Mouse (Mus musculus): Measurements from ENCODE around the gene Gm13090. TPM values are rescaled to one million over a fixed set of nuclear protein-coding genes. Genes with fewer than 3 reads are reported as not detected.
A peak's percentile ranks its signal among the peaks of the same experiment; 100 is the strongest.

Gm13090 gene
- polyA plus RNA-seq, 1 experiment from 2014 or later, result not detected

DNA sequence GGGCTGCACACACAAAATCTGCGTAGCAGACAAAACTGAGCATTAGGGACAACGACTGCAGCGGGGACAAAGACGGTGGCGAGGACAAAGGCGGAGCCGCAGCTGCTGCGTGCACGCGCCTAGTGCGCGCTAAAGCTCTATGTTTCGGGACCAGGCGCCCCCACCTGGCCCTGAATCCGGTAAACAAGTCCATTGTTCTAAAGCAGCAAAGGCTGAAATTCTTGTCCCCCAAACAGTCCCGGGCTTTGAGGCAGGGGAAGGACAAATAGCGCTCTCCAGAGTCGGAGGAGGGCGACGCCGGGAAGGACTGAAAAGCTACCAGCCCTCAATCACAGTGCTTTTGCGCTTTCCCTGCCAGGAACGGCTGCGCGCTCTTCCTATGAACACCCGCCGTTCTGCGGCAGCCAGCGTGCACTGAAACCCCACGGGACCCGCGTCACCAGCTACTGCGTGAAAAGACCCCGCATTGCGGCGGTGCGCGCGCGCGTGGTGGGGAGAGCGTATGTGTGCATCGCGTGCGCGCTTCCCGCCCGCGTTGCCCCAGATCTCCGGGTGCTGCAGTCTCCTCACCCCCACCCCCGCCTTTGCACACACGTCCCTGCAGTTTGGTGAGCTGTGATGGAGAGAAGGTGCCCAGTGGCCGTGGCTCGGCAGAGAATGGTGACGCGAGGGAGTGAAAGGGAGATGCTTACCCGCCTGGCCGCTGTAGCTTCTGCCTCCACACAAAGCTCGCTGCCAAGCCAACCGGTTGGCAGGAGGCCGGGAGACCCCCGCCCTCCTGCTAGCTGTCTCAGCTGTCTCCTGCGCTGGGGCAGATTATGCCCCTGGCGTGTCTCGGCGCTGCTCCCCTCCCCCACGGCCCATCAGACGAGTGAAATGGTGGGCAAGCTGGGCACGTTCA, 39.5 kb downstream of the Gm13090 start:
- peak overlapping the region; percentile 99 for H3K27ac ChIP-seq
- ATAC-seq (ENCODE audit: low FRiP score), result peak; percentile 74
- peak overlapping the region; percentile 89 for H3K9ac ChIP-seq
- peaks cover 44% of the 10 kb centered on the region for H3K4me1 ChIP-seq
- peak overlapping the region; percentile 50 for H3K4me3 ChIP-seq
- H3K36me3 ChIP-seq, result peaks cover 8% of the 10 kb centered on the region; the same call in 1 of the 2 replicates
- peak overlapping the region; percentile 63 for H3K4me2 ChIP-seq (replicated peaks)
- no peaks in the 10 kb centered on the region for H3K9me3 ChIP-seq (replicated peaks)
- H3K27me3 ChIP-seq, result peaks cover 7% of the 10 kb centered on the region; the same call in 1 of the 2 replicates
- WGBS, result under 1% methylated on average over 69 of the region's 69 CpGs

DNA sequence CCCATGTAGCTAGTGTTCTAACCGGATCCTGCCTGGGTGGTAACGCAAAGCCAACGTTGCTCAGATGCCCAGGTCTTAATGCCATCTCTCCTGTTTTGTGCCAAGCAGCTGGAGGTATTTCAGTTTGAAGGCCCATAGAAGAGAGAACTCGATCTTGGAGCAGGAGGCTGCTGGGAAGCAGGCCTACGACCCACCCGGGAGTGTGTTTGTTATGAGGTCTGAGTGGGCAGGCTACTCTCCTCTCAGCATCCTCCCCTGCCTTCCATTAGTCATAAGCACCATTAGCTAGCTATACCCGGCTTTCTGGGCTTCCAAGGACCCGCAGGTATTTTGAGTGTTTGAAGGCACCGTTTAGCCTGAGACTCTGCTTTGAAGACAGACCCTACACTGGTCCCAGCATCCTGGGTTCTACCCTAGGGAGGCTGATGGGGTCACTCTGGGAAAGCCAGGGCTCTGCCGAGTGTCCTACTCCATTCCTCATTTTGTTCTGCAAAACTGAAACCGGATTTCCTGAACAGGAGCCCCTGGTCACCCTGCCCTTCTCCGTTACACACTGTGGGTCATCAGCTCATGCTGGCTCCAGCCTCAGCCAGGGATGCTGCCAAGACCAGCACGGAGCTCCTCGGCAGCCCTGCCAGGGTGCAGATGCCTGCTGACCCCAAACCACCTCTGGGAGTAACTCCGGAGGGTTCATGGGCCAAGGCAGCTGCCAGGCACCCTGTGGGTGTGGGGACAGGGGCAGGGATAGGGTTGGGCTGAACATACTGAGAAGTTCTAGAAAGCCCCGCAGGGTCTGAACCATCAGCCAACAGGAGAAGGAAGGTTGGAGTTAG, 40.6 kb downstream of the Gm13090 start:
- peaks cover 8% of the 10 kb centered on the region; the same call in 1 of the 2 replicates for H3K27me3 ChIP-seq
- ATAC-seq (ENCODE audit: low FRiP score), result no peak
- peak overlapping the region; percentile 63 for H3K4me2 ChIP-seq (replicated peaks)
- H3K27ac ChIP-seq, result peak overlapping the region; percentile 99
- WGBS, result 68% methylated on average over 16 of the region's 16 CpGs
- H3K9ac ChIP-seq, result peak overlapping the region; percentile 89
- peaks cover 44% of the 10 kb centered on the region for H3K4me1 ChIP-seq
- H3K9me3 ChIP-seq (replicated peaks), result no peaks in the 10 kb centered on the region
- H3K4me3 ChIP-seq, result peak overlapping the region; percentile 50
- peaks cover 6% of the 10 kb centered on the region; the same call in 1 of the 2 replicates for H3K36me3 ChIP-seq

DNA sequence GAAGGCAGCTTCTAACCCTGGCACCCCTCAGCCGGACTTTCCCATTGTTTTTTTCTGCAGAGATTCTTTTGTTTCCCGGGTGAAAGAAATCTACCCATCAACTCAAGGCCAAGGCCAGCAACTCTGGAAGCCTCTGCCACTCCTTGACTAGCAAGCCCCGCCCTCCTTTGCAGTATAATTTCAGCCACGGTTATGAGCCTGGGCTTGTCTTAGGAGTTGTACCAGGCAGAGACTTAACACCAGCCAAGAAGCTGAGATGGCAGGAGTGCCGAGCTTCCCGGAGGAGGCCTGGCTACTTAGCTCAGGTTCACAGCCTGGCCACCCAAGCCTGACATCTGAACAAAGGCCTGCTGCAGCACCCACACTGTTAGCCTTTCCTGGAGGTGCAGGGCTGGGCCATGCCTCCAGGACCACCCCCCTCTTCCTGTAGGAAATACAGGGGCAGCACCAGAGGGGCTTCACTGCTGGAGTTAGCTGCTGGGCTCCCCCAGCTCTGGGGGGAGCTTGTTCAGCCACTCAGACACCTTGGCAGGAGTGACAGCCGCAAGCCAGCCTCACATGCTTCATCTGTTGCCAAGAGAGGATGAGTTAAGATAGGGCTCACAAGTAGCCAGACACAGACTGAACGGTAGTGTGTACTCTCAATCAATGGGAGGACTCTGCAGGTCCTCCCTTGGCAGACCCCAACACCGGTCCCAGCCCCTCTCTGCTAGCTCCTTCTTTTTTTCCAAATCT, 41.6 kb downstream of the Gm13090 start:
- Histone ChIP-seq H3K9me3 (replicated peaks) (no peaks in the 10 kb centered on the region), H3K36me3 (no peaks in the 10 kb centered on the region), H3K27ac (peak overlapping the region; percentile 99; the same call in 1 of the 2 replicates), H3K4me1 (peaks cover 44% of the 10 kb centered on the region), H3K4me3 (no peak overlapping the region), H3K4me2 (replicated peaks) (no peak overlapping the region), H3K27me3 (peaks cover 11% of the 10 kb centered on the region; the same call in 1 of the 2 replicates), H3K9ac (no peak overlapping the region)
- WGBS, result 59% methylated on average over 9 of the region's 9 CpGs
- ATAC-seq (ENCODE audit: low FRiP score), result no peak

DNA sequence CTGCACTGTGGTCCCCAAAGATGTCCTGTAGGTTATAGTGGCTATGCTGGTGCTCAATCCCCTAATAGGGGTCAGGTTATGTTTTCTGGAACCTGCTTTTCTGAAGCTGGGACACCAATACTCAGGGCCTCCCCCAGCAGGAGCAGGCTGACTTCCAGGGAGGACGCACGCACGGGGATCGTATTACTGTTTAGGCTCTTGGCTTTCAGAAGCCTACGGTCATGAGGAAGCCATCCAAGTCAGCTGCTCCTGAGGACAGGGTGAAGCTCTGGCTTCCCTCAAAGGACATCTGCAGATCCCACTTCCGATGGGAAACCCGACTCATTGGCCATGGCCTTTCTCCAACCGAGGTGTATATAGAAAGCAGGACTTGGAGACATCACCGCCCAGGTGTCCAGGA, 43.1 kb downstream of the Gm13090 start:
- no peak overlapping the region for H3K27ac ChIP-seq
- peaks cover 18% of the 10 kb centered on the region for H3K27me3 ChIP-seq
- no peaks in the 10 kb centered on the region for H3K36me3 ChIP-seq
- H3K4me3 ChIP-seq, result no peak overlapping the region
- no peak overlapping the region for H3K4me2 ChIP-seq (replicated peaks)
- no peak overlapping the region for H3K9ac ChIP-seq
- peaks cover 29% of the 10 kb centered on the region for H3K4me1 ChIP-seq
- no peak for ATAC-seq (ENCODE audit: low FRiP score)
- H3K9me3 ChIP-seq (replicated peaks), result no peaks in the 10 kb centered on the region
- WGBS, result 71% methylated on average over 9 of the region's 9 CpGs

DNA sequence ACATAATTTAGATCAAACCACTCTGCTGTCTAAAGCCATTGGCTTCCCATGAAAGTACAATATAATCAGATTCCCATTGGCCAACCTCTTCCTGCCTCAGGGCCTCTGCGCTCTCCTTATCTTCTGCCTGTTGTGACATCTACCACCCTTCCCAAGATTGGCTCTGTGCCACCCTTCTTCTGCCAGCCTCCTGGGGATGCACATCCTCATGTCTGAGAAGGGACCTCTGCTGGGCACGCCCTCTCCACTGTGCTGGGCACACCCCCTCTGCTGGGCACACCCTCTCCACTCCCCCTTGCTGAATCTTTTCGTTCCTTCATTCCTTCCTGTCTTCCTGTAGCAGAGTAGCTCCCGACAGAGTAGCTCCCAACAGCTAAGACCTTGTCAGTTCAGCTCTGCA, 44.4 kb downstream of the Gm13090 start:
- ATAC-seq (ENCODE audit: low FRiP score), result no peak
- Histone ChIP-seq H3K4me1 (peaks cover 35% of the 10 kb centered on the region), H3K4me3 (no peak overlapping the region), H3K27ac (no peak overlapping the region), H3K9me3 (replicated peaks) (no peaks in the 10 kb centered on the region), H3K9ac (no peak overlapping the region), H3K27me3 (peaks cover 18% of the 10 kb centered on the region), H3K4me2 (replicated peaks) (no peak overlapping the region), H3K36me3 (no peaks in the 10 kb centered on the region)
- WGBS, result 72% methylated on average over 4 of the region's 4 CpGs

DNA sequence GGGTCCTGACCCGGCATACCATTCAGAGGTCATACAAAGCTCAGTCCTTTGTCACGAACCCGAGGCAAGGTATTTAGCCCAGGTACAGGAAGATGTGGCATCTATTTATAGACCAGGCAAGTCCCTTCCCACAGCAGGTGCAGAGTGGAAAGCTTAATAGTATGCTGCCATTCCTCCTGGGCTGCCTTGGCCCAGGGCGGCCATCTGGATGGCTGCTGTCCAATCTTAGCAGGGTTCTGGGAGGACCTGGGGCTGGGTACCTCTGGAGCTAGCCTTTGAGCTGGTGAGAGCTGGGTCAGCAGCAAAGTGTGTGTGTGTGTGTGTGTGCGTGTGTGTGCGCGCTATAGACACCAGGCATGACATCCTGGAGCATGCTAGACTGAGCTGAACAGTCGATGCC, 46.1 kb downstream of the Gm13090 start:
- H3K9ac ChIP-seq, result no peak overlapping the region
- H3K4me2 ChIP-seq (replicated peaks), result no peak overlapping the region
- H3K27me3 ChIP-seq, result peaks cover 18% of the 10 kb centered on the region
- peaks cover 39% of the 10 kb centered on the region for H3K4me1 ChIP-seq
- H3K36me3 ChIP-seq, result no peaks in the 10 kb centered on the region
- no peak overlapping the region for H3K27ac ChIP-seq
- 87% methylated on average over 8 of the region's 8 CpGs for WGBS
- no peaks in the 10 kb centered on the region for H3K9me3 ChIP-seq (replicated peaks)
- no peak for ATAC-seq (ENCODE audit: low FRiP score)
- no peak overlapping the region for H3K4me3 ChIP-seq

DNA sequence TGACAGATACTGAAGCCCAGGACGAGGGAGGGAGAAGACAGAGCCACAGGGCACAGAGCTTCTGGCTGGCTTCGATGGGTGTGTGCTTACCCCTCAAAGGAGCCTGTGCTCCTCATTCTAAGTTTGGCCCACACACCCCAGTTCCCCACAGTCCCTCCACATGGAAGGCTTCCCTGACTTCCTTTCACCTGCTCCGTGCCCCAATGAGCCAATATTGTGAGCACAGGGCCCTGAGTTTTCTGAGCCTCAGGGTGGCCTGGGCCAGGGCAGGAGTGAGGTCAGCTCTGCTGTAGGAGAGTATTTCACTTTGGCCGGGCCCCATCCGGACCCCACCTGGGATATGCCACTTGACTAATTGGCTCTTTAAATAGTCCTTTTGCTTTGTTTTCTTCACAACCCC, 48.3 kb downstream of the Gm13090 start:
- 44% methylated on average over 5 of the region's 5 CpGs for WGBS
- peak overlapping the region; percentile 52 for H3K4me2 ChIP-seq (replicated peaks)
- ATAC-seq (ENCODE audit: low FRiP score), result no peak
- no peaks in the 10 kb centered on the region for H3K9me3 ChIP-seq (replicated peaks)
- H3K36me3 ChIP-seq, result no peaks in the 10 kb centered on the region
- peak overlapping the region; percentile 18; the same call in 1 of the 2 replicates for H3K9ac ChIP-seq
- no peak overlapping the region for H3K4me3 ChIP-seq
- peaks cover 40% of the 10 kb centered on the region for H3K4me1 ChIP-seq
- H3K27me3 ChIP-seq, result peaks cover 24% of the 10 kb centered on the region
- peak overlapping the region; percentile 97 for H3K27ac ChIP-seq

DNA sequence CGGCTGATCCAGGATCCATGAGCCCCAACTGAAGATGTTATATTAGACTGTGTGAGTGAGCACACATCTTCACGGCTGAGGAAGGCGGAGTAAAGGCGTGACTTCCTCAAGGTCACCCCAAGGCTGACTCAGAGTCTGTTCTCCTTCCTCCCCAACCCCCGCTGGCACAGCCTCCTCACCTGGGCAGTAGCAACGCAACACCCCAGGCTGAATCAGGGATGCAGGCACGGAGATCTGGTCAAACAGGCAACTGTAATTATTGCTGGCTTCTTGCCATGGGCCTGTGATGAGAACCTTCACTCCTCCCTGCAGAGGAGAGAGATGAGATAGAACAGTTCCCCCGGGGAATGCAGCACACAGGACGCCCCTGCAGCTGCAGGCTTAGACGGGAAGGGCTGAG, 48.8 kb downstream of the Gm13090 start:
- H3K9me3 ChIP-seq (replicated peaks), result no peaks in the 10 kb centered on the region
- H3K27ac ChIP-seq, result peak overlapping the region; percentile 97
- WGBS, result 28% methylated on average over 10 of the region's 10 CpGs
- H3K4me1 ChIP-seq, result peaks cover 40% of the 10 kb centered on the region
- no peaks in the 10 kb centered on the region for H3K36me3 ChIP-seq
- H3K9ac ChIP-seq, result peak overlapping the region; percentile 39; the same call in 1 of the 2 replicates
- peak overlapping the region; percentile 52 for H3K4me2 ChIP-seq (replicated peaks)
- no peak overlapping the region; the same call in 1 of the 2 replicates for H3K4me3 ChIP-seq
- peaks cover 24% of the 10 kb centered on the region for H3K27me3 ChIP-seq
- ATAC-seq (ENCODE audit: low FRiP score), result no peak

DNA sequence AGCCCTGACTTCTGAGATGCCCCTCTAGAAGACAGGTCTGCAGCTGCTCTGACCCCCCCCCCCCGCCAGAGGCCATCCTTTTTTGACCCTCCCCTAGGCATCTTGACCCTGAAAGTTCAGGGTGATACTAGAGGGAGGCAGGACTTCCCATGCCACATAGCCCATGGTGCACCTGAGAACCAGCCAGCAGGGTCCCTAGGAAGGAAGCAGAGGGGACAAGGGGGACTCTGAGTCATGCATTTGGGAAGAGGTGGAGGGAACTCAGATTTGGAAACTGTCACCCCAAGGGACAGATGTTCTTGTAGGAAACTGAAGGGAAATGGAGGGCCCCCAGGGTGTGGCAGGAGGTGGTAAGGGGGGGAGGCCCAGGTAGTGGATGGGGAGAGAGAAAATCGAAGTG, 49.2 kb downstream of the Gm13090 start:
- Histone ChIP-seq H3K4me1 (peaks cover 40% of the 10 kb centered on the region), H3K27me3 (peaks cover 26% of the 10 kb centered on the region), H3K36me3 (no peaks in the 10 kb centered on the region), H3K4me2 (replicated peaks) (peak overlapping the region; percentile 52), H3K4me3 (no peak overlapping the region), H3K9ac (peak overlapping the region; percentile 39), H3K9me3 (replicated peaks) (0 out of 2 replicates have a peak, but pooled peaks cover 2% of the 10 kb centered on the region), H3K27ac (peak overlapping the region; percentile 97)
- WGBS, result 21% methylated on average over 2 of the region's 2 CpGs
- ATAC-seq (ENCODE audit: low FRiP score), result no peak

DNA sequence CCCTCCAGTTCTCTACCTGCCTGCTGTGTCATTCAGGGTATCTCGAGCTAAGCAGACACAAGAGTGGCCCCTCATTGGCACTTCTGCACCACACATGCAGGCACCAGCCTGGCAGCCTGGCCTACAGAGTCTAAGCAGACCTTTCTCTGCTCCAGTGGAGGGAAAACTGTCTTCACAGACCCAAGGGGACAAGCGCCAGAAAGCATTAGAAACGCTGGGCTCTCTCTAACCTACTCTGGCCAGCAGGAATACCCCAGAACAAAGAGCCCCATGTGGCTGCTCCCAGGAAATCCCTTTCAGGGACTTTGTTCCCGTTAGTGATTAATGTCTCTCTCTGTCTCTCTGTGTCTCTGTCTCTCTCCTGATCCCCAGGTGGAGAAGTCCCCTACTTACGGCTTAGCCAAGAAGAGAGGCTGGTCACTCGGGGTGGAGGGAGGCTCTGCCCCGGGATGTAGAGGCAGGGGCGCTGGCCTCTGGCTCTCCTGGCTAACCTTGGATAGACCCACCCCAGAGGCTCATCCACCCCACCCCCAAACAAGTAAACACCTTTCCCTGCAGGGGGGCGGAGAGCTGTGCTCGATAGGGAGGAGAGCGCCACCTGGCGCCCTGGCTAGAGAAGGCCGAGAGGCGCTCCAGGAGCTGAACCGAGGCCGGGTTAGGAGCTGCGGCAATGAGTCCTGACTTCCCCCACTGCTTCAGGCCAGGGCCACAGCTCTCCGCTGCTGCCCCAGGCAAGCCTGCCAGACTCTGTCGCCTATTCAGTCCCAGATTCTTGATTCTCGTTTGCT, 49.9 kb downstream of the Gm13090 start:
- H3K4me3 ChIP-seq, result peak overlapping the region; percentile 5; the same call in 1 of the 2 replicates
- H3K4me2 ChIP-seq (replicated peaks), result peak overlapping the region; percentile 52
- peaks cover 8% of the 10 kb centered on the region for H3K9me3 ChIP-seq (replicated peaks)
- ATAC-seq (ENCODE audit: low FRiP score), result peak; percentile 13; the same call in 1 of the 2 replicates
- H3K36me3 ChIP-seq, result no peaks in the 10 kb centered on the region
- peaks cover 30% of the 10 kb centered on the region for H3K27me3 ChIP-seq
- peak overlapping the region; percentile 97 for H3K27ac ChIP-seq
- 3% methylated on average over 20 of the region's 20 CpGs for WGBS
- H3K9ac ChIP-seq, result peak overlapping the region; percentile 39
- peaks cover 40% of the 10 kb centered on the region for H3K4me1 ChIP-seq
